In the genomic region with DNA sequence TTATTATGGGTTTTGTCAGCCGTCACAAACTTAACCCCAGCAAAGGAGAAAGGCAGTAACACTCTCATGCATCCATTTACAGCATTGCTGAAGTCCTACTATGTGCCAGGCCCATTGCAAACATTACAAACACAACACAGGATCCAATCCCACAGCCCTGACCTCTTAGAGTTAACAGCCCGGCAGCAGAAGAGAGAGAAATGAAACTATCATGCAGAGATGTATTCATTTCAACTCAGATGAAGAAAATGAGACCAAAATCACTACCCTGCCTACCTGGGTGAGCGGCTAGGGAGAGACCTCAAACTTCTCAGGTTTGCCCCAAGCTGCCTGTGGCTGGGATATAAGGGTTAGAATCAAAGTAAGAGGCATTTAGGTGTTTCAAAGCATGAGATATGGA, we compare ENCODE assay signal across 11 mouse cellular contexts. TPM values are rescaled to one million over a fixed set of nuclear protein-coding genes. Genes with fewer than 3 reads are reported as not detected.
A peak's percentile ranks its signal among the peaks of the same experiment; 100 is the strongest.
DNase-seq lines count a peak whose midpoint lies in the region; ATAC-seq lines count a peak whose summit lies in the region.
"Had no signal": no experiment of that assay in that cellular context is flagged by ENCODE, and none has a peak within 500 bp of the region (broad histone marks: within the 10 kb centered on the region; RNA-seq: fewer than 3 reads in every experiment).

No protein-coding gene starts in this region.

- 0 out of 2 replicates have a peak overlapping the region, but pooled peaks have one; percentile 33 for H3K9ac ChIP-seq in heart, embryonic 13.5 days
- no peak overlapping the region for H3K9ac ChIP-seq in neural tube, embryonic 11.5 days (ENCODE audit: low read length)
- H3K9ac ChIP-seq in hindbrain, embryonic 14.5 days: 0 out of 2 replicates have a peak overlapping the region, but pooled peaks have one; percentile 3
- no peak overlapping the region for H3K9ac ChIP-seq in stomach, embryonic 14.5 days (replicated peaks; ENCODE audit: low read depth, low read length)

- no peak for ATAC-seq in heart, embryonic 13.5 days (ENCODE audit: extremely low read depth, insufficient number of reproducible peaks, low FRiP score, low TSS enrichment)
- ATAC-seq in neural tube, embryonic 11.5 days (ENCODE audit: insufficient read depth, low FRiP score, low TSS enrichment): no peak
- ATAC-seq in hindbrain, embryonic 14.5 days (ENCODE audit: low FRiP score): no peak
- no peak for ATAC-seq in stomach, embryonic 14.5 days (ENCODE audit: insufficient number of reproducible peaks, insufficient read depth, low FRiP score, low read depth)

- H3K27ac ChIP-seq in heart, embryonic 13.5 days (replicated peaks): 0 out of 2 replicates have a peak overlapping the region, but pooled peaks have one; percentile 3
- H3K27ac ChIP-seq in neural tube, embryonic 11.5 days (ENCODE audit: low read depth, low read length): peak overlapping the region; percentile 24; the same call in 1 of the 2 replicates
- H3K27ac ChIP-seq in hindbrain, embryonic 14.5 days: peak overlapping the region; percentile 43
- peak overlapping the region; percentile 89 for H3K27ac ChIP-seq in stomach, embryonic 14.5 days (ENCODE audit: low read length)

- H3K4me1 ChIP-seq in heart, embryonic 13.5 days: peaks cover 69% of the 10 kb centered on the region
- peaks cover 56% of the 10 kb centered on the region for H3K4me1 ChIP-seq in neural tube, embryonic 11.5 days (ENCODE audit: control insufficient read depth, insufficient read depth, low read length)
- peaks cover 69% of the 10 kb centered on the region for H3K4me1 ChIP-seq in hindbrain, embryonic 14.5 days (replicated peaks; ENCODE audit: control insufficient read depth, insufficient read depth, low read length)
- H3K4me1 ChIP-seq in stomach, embryonic 14.5 days (ENCODE audit: control insufficient read depth, insufficient read depth, low read length): peaks cover 84% of the 10 kb centered on the region

- H3K9me3 ChIP-seq in heart, embryonic 13.5 days: no peaks in the 10 kb centered on the region
- no peaks in the 10 kb centered on the region for H3K9me3 ChIP-seq in neural tube, embryonic 11.5 days (ENCODE audit: control insufficient read depth, low read length)
- H3K9me3 ChIP-seq in hindbrain, embryonic 14.5 days (ENCODE audit: control insufficient read depth, low read length): no peaks in the 10 kb centered on the region
- H3K9me3 ChIP-seq in stomach, embryonic 14.5 days (ENCODE audit: control insufficient read depth, low read depth, low read length): no peaks in the 10 kb centered on the region

- no peaks in the 10 kb centered on the region for H3K27me3 ChIP-seq in heart, embryonic 13.5 days (replicated peaks)
- H3K27me3 ChIP-seq in neural tube, embryonic 11.5 days (ENCODE audit: control insufficient read depth, insufficient read depth, low read length): no peaks in the 10 kb centered on the region
- H3K27me3 ChIP-seq in hindbrain, embryonic 14.5 days (ENCODE audit: control insufficient read depth, insufficient read depth, low read length): no peaks in the 10 kb centered on the region
- H3K27me3 ChIP-seq in stomach, embryonic 14.5 days (ENCODE audit: control insufficient read depth, insufficient read depth, low read length): no peaks in the 10 kb centered on the region

- WGBS in heart, embryonic 13.5 days: 71% methylated on average over 3 of the region's 3 CpGs
- WGBS in neural tube, embryonic 11.5 days: 57% methylated on average over 3 of the region's 3 CpGs
- WGBS in hindbrain, embryonic 14.5 days: 45% methylated on average over 3 of the region's 3 CpGs
- 47% methylated on average over 3 of the region's 3 CpGs for WGBS in stomach, embryonic 14.5 days

- H3K4me3 ChIP-seq in heart, embryonic 13.5 days: no peak overlapping the region
- H3K4me3 ChIP-seq in neural tube, embryonic 11.5 days (ENCODE audit: low read depth, low read length): no peak overlapping the region
- no peak overlapping the region for H3K4me3 ChIP-seq in hindbrain, embryonic 14.5 days (replicated peaks; ENCODE audit: low read length)
- no peak overlapping the region for H3K4me3 ChIP-seq in stomach, embryonic 14.5 days (ENCODE audit: low read depth, low read length)

- H3K36me3 ChIP-seq in heart, embryonic 13.5 days: no peaks in the 10 kb centered on the region
- no peaks in the 10 kb centered on the region for H3K36me3 ChIP-seq in neural tube, embryonic 11.5 days (ENCODE audit: control insufficient read depth, insufficient read depth, low read length)
- H3K36me3 ChIP-seq in hindbrain, embryonic 14.5 days (replicated peaks; ENCODE audit: control insufficient read depth, insufficient read depth): no peaks in the 10 kb centered on the region
- H3K36me3 ChIP-seq in stomach, embryonic 14.5 days (ENCODE audit: control insufficient read depth, insufficient read depth, low read length): no peaks in the 10 kb centered on the region

- DNase-seq in heart, postnatal 14 days: no peak
- no peak for DNase-seq in neural tube, embryonic 11.5 days (ENCODE audit: low spot score)
- no peak for DNase-seq in neural tube, embryonic 10.5 days (ENCODE audit: extremely low spot score, low spot score)
- DNase-seq in hindbrain, embryonic 14.5 days (ENCODE audit: low spot score): no peak
- DNase-seq in ovary, postnatal 14 days (ENCODE audit: low spot score): no peak
- no peak for DNase-seq in layer of hippocampus, adult 18-20 months (ENCODE audit: low spot score in 2 of 2)

- no peak overlapping the region for H3K4me2 ChIP-seq in heart, embryonic 13.5 days
- H3K4me2 ChIP-seq in neural tube, embryonic 11.5 days (ENCODE audit: low read depth): no peak overlapping the region
- no peak overlapping the region for H3K4me2 ChIP-seq in hindbrain, embryonic 14.5 days (replicated peaks)
- H3K4me2 ChIP-seq in stomach, embryonic 14.5 days (replicated peaks; ENCODE audit: low read depth, low read length): no peak overlapping the region

- intact Hi-C loops in heart, postnatal 14 days (cut with DNase I): no loop called here

RNA-seq across cellular contexts. Expression of gene Btg2, which starts 12.4 kb away (rescaled TPM):
- polyA plus RNA-seq in heart, embryonic 13.5 days (2015; fragmentation: Nextera tagmentation; extraction: Ambion mirVana): 33.1 and 37.0 TPM in 2 replicates
- total RNA-seq in heart, postnatal 14 days (2021): 10 to 100 TPM; 37.3 to 47.7 TPM
- 97.9 and 110 TPM in 2 replicates for polyA plus RNA-seq in neural tube, embryonic 11.5 days (2014; fragmentation: Nextera tagmentation; extraction: Ambion mirVana)
- polyA plus RNA-seq in hindbrain, embryonic 14.5 days (2014; fragmentation: Nextera tagmentation; extraction: Ambion mirVana): 26.3 and 29.0 TPM in 2 replicates
- polyA plus RNA-seq in stomach, embryonic 14.5 days (2014; fragmentation: Nextera tagmentation; extraction: Ambion mirVana): 55.5 and 61.4 TPM in 2 replicates
- 10 to 100 TPM; 16.6 to 24.9 TPM for total RNA-seq in layer of hippocampus, adult 18-20 months (2021)

RNA-seq across cellular contexts. Expression of gene Fmod, which starts 29.5 kb away (rescaled TPM):
- 22.8 and 26.3 TPM in 2 replicates for polyA plus RNA-seq in heart, embryonic 13.5 days (2015; fragmentation: Nextera tagmentation; extraction: Ambion mirVana)
- total RNA-seq in heart, postnatal 14 days (2021): 10 to 100 TPM; 13.5 to 17.4 TPM
- 16.0 and 16.7 TPM in 2 replicates for polyA plus RNA-seq in neural tube, embryonic 11.5 days (2014; fragmentation: Nextera tagmentation; extraction: Ambion mirVana)
- polyA plus RNA-seq in hindbrain, embryonic 14.5 days (2014; fragmentation: Nextera tagmentation; extraction: Ambion mirVana): 5.3 and 6.2 TPM in 2 replicates
- 7.2 and 7.6 TPM in 2 replicates for polyA plus RNA-seq in stomach, embryonic 14.5 days (2014; fragmentation: Nextera tagmentation; extraction: Ambion mirVana)
- total RNA-seq in layer of hippocampus, adult 18-20 months (2021): 1 to 10 TPM; 3.9 to 5.2 TPM

RNA-seq across cellular contexts. Expression of gene Chit1, which starts 44.5 kb away (rescaled TPM):
- 0.59 and 0.75 TPM in 2 replicates for polyA plus RNA-seq in heart, embryonic 13.5 days (2015; fragmentation: Nextera tagmentation; extraction: Ambion mirVana)
- total RNA-seq in heart, postnatal 14 days (2021): not detected
- 0.15 TPM in 1 of 2 replicates, not detected in the other for polyA plus RNA-seq in neural tube, embryonic 11.5 days (2014; fragmentation: Nextera tagmentation; extraction: Ambion mirVana)
- 0.20 and 0.23 TPM in 2 replicates for polyA plus RNA-seq in hindbrain, embryonic 14.5 days (2014; fragmentation: Nextera tagmentation; extraction: Ambion mirVana)
- not detected in 2 replicates for polyA plus RNA-seq in stomach, embryonic 14.5 days (2014; fragmentation: Nextera tagmentation; extraction: Ambion mirVana)
- under 1 TPM in 1 of 2 experiments, not detected in 1; 0.17 TPM for total RNA-seq in layer of hippocampus, adult 18-20 months (2021)
- total RNA-seq: adrenal gland, postnatal 36 days; heart, adult 8-10 months; left cerebral cortex, adult 18-20 months had no signal

Comparison
In these comparisons a context has a peak if more than half of its experiments do, and no peak if none do; other contexts are left out.
1. H3K27ac ChIP-seq: peak in every context shown above with its lines; median percentile 89 in stomach, embryonic 14.5 days; 43 in hindbrain, embryonic 14.5 days; 24 in neural tube, embryonic 11.5 days; 3 in heart, embryonic 13.5 days.
2. H3K9ac ChIP-seq: peak in heart, embryonic 13.5 days (single experiment) and hindbrain, embryonic 14.5 days (single experiment); none in neural tube, embryonic 11.5 days (single experiment) and stomach, embryonic 14.5 days (single experiment).